In genomic region chr19:9989171-9989883, GRCm38 (mm10) we compare ENCODE assay signal across 9 mouse cellular contexts. TPM values are rescaled to one million over a fixed set of nuclear protein-coding genes. Genes with fewer than 3 reads are reported as not detected.
DNase-seq lines count a peak whose midpoint lies in the region; ATAC-seq and TF ChIP-seq lines count a peak whose summit lies in the region.
"Had no signal": no experiment of that assay in that cellular context is flagged by ENCODE, and none has a peak within 500 bp of the region (broad histone marks: within the 10 kb centered on the region; RNA-seq: fewer than 3 reads in every experiment).

No protein-coding gene starts in this region.

- no peak overlapping the region for H3K9ac ChIP-seq in stomach, postnatal 0 days (ENCODE audit: low read length)
- H3K9ac ChIP-seq in midbrain, embryonic 13.5 days (replicated peaks), result no peak overlapping the region

- H3K4me2 ChIP-seq in stomach, postnatal 0 days (replicated peaks; ENCODE audit: low read depth), result no peak overlapping the region
- no peak overlapping the region for H3K4me2 ChIP-seq in midbrain, embryonic 13.5 days (replicated peaks)

- peaks cover 8% of the 10 kb centered on the region; the same call in 1 of the 2 replicates for H3K36me3 ChIP-seq in stomach, postnatal 0 days (ENCODE audit: control insufficient read depth, insufficient read depth, low read length)
- H3K36me3 ChIP-seq in midbrain, embryonic 13.5 days, result peaks cover 17% of the 10 kb centered on the region

- whole genome bisulfite sequencing in stomach, postnatal 0 days, result 58% methylated on average over 17 of the region's 17 CpGs
- WGBS in midbrain, embryonic 13.5 days, result 67% methylated on average over 17 of the region's 17 CpGs

- H3K27me3 ChIP-seq in stomach, postnatal 0 days (ENCODE audit: control insufficient read depth, insufficient read depth, low read length), result no peaks in the 10 kb centered on the region
- H3K27me3 ChIP-seq in midbrain, embryonic 13.5 days, result no peaks in the 10 kb centered on the region

- ATAC-seq in erythroid progenitor cell, adult 5-6 weeks (replicated peaks; ENCODE audit: low FRiP score, poor library complexity, severe bottlenecking), result peak; percentile 69; the same call in 1 of the 2 replicates
- no peak for ATAC-seq in stomach, postnatal 0 days (ENCODE audit: low FRiP score, low TSS enrichment)
- no peak for ATAC-seq in midbrain, embryonic 13.5 days

- peak; percentile 35 for DNase-seq in embryo, embryonic 10 days (ENCODE audit: low spot score)
- no peak for DNase-seq in embryo, embryonic 9.5 days (ENCODE audit: extremely low spot score)
- peak; percentile 15 for DNase-seq in ovary, adult 18-20 months (ENCODE audit: low spot score)
- DNase-seq in ovary, postnatal 10 days (ENCODE audit: low spot score), result no peak
- DNase-seq in stomach, postnatal 0 days (ENCODE audit: low spot score), result no peak
- DNase-seq in kidney, adult 11 months, result no peak
- DNase-seq: midbrain, embryonic 14.5 days had no signal

- TF ChIP-seq CTCF in stomach, postnatal 0 days (IDR thresholded peaks at IDR 0.05; ENCODE audit: low read depth), result peak; percentile 82

- no peaks in the 10 kb centered on the region for H3K4me1 ChIP-seq in stomach, postnatal 0 days (replicated peaks; ENCODE audit: control insufficient read depth, insufficient read depth)
- peaks cover 9% of the 10 kb centered on the region for H3K4me1 ChIP-seq in midbrain, embryonic 13.5 days (replicated peaks)

- no peaks in the 10 kb centered on the region for H3K9me3 ChIP-seq in stomach, postnatal 0 days (ENCODE audit: control insufficient read depth, low read length)
- H3K9me3 ChIP-seq in midbrain, embryonic 13.5 days, result no peaks in the 10 kb centered on the region

- no peak overlapping the region for H3K4me3 ChIP-seq in stomach, postnatal 0 days (ENCODE audit: low read depth, low read length)
- no peak overlapping the region for H3K4me3 ChIP-seq in midbrain, embryonic 13.5 days (replicated peaks)

- TF ChIP-seq EP300 in stomach, postnatal 0 days (optimal IDR thresholded peaks at IDR 0.05), result no peak

- H3K27ac ChIP-seq in stomach, postnatal 0 days (replicated peaks), result no peak overlapping the region
- H3K27ac ChIP-seq in midbrain, embryonic 13.5 days, result no peak overlapping the region

RNA-seq across cellular contexts. Expression of gene Fth1, which starts 8.9 kb away (rescaled TPM):
- 2,541 and 2,855 TPM in 2 replicates for total RNA-seq in erythroid progenitor cell, adult 5-6 weeks (2015; ENCODE audit: low replicate concordance)
- total RNA-seq in erythroid progenitor cell, adult 5-6 weeks (2017; ENCODE audit: low replicate concordance), result 1,910 and 2,502 TPM in 2 replicates
- 2,976 and 2,992 TPM in 2 replicates for polyA plus RNA-seq in stomach, postnatal 0 days (2015; fragmentation: Nextera tagmentation; extraction: Ambion mirVana)
- polyA plus RNA-seq in midbrain, embryonic 13.5 days (2015; fragmentation: Nextera tagmentation; extraction: Ambion mirVana), result 1,344 and 1,356 TPM in 2 replicates

RNA-seq across cellular contexts. Expression of gene Best1, which starts 12.1 kb away (rescaled TPM):
- total RNA-seq in erythroid progenitor cell, adult 5-6 weeks (2015; ENCODE audit: low replicate concordance), result not detected in 2 replicates
- not detected in 2 replicates for total RNA-seq in erythroid progenitor cell, adult 5-6 weeks (2017; ENCODE audit: low replicate concordance)
- 0.36 and 0.58 TPM in 2 replicates for polyA plus RNA-seq in stomach, postnatal 0 days (2015; fragmentation: Nextera tagmentation; extraction: Ambion mirVana)
- polyA plus RNA-seq in midbrain, embryonic 13.5 days (2015; fragmentation: Nextera tagmentation; extraction: Ambion mirVana), result 1.8 and 2.0 TPM in 2 replicates

RNA-seq across cellular contexts. Expression of gene Rab3il1, which starts 12.1 kb away (rescaled TPM):
- 252 and 262 TPM in 2 replicates for total RNA-seq in erythroid progenitor cell, adult 5-6 weeks (2015; ENCODE audit: low replicate concordance)
- total RNA-seq in erythroid progenitor cell, adult 5-6 weeks (2017; ENCODE audit: low replicate concordance), result 345 and 413 TPM in 2 replicates
- 14.7 and 14.8 TPM in 2 replicates for polyA plus RNA-seq in stomach, postnatal 0 days (2015; fragmentation: Nextera tagmentation; extraction: Ambion mirVana)
- 21.0 and 21.4 TPM in 2 replicates for polyA plus RNA-seq in midbrain, embryonic 13.5 days (2015; fragmentation: Nextera tagmentation; extraction: Ambion mirVana)

RNA-seq across cellular contexts. Expression of gene Fads3, which starts 52.0 kb away (rescaled TPM):
- total RNA-seq in erythroid progenitor cell, adult 5-6 weeks (2015; ENCODE audit: low replicate concordance), result 15.5 and 16.3 TPM in 2 replicates
- 9.4 and 12.6 TPM in 2 replicates for total RNA-seq in erythroid progenitor cell, adult 5-6 weeks (2017; ENCODE audit: low replicate concordance)
- polyA plus RNA-seq in stomach, postnatal 0 days (2015; fragmentation: Nextera tagmentation; extraction: Ambion mirVana), result 27.5 and 31.2 TPM in 2 replicates
- polyA plus RNA-seq in midbrain, embryonic 13.5 days (2015; fragmentation: Nextera tagmentation; extraction: Ambion mirVana), result 8.7 and 9.1 TPM in 2 replicates

Comparison
In these comparisons a context has a peak if more than half of its experiments do, and no peak if none do; other contexts are left out.
1. DNase-seq: peak in embryo, embryonic 10 days (single experiment) and ovary, adult 18-20 months (single experiment); none in embryo, embryonic 9.5 days (single experiment), ovary, postnatal 10 days (single experiment), stomach, postnatal 0 days (single experiment) and kidney, adult 11 months (single experiment).